In genomic region chr2:166691602-166692509, GRCm38 (mm10) we compare ENCODE assay signal across 9 mouse cellular contexts. TPM values are rescaled to one million over a fixed set of nuclear protein-coding genes. Genes with fewer than 3 reads are reported as not detected.
A peak's percentile ranks its signal among the peaks of the same experiment; 100 is the strongest.
DNase-seq lines count a peak whose midpoint lies in the region; TF ChIP-seq lines count a peak whose summit lies in the region.
"Had no signal": no experiment of that assay in that cellular context is flagged by ENCODE, and none has a peak within 500 bp of the region (broad histone marks: within the 10 kb centered on the region; RNA-seq: fewer than 3 reads in every experiment).

No protein-coding gene starts in this region.

- H3K4me3 ChIP-seq in gastrocnemius, adult 2 months: peak overlapping the region; percentile 24
- no peak overlapping the region for H3K4me3 ChIP-seq in left cerebral cortex, adult 2 months

- peak overlapping the region; percentile 69 for H3K27ac ChIP-seq in gastrocnemius, adult 2 months
- peak overlapping the region; percentile 78 for H3K27ac ChIP-seq in left cerebral cortex, adult 2 months
- H3K27ac ChIP-seq: kidney, postnatal 0 days had no signal

- no peak for TF ChIP-seq CTCF in gastrocnemius, adult 2 months (IDR thresholded peaks at IDR 0.05)
- no peak; the same call in 1 of the 2 replicates for TF ChIP-seq CTCF in left cerebral cortex, adult 2 months (IDR thresholded peaks at IDR 0.05)

- intact Hi-C loops in gastrocnemius, adult 2 months (cut with DNase I): no loop called here
- intact Hi-C loops in left cerebral cortex, adult 2 months (cut with DNase I): loop anchor here (2.0 kb wide), 1 partner anchor 21 kb away; the partner anchor contains the start of gene Prex1

- DNase-seq in Muller cell, postnatal 12 days (ENCODE audit: inconsistent ontology term): peak; percentile 89
- peak; percentile 49 for DNase-seq in cerebellum, adult 9-10 months
- peak; percentile 87 for DNase-seq in gastrocnemius, adult 2 months
- peak; percentile 26 to 69 for DNase-seq in left cerebral cortex, adult 2 months (ENCODE audit: extremely low spot score in 1 of 2, low spot score in 2 of 2)
- DNase-seq in right cerebral cortex, postnatal 14 days: peak; percentile 40
- no peak for DNase-seq in urinary bladder, adult 18-20 months (ENCODE audit: low spot score in 2 of 2)
- DNase-seq in thymus, postnatal 14 days: no peak
- no peak for DNase-seq in spleen, adult 12 weeks (ENCODE audit: low spot score)

RNA-seq across cellular contexts. Expression of gene Prex1, which starts 21.8 kb away (rescaled TPM):
- 1 to 10 TPM; 3.0 to 5.2 TPM for total RNA-seq in gastrocnemius, adult 2 months (2021)
- total RNA-seq in left cerebral cortex, adult 2 months (2021): 100 to 1,000 TPM; 110 to 115 TPM

Comparison
In these comparisons a context has a peak if more than half of its experiments do, and no peak if none do; other contexts are left out.
1. DNase-seq: peak in Muller cell, postnatal 12 days (single experiment), cerebellum, adult 9-10 months (single experiment), gastrocnemius, adult 2 months (single experiment), left cerebral cortex, adult 2 months (2 of 2) and right cerebral cortex, postnatal 14 days (single experiment); none in urinary bladder, adult 18-20 months (0 of 2), thymus, postnatal 14 days (single experiment) and spleen, adult 12 weeks (single experiment).
2. RNA of gene Prex1, which starts 21.8 kb away (total RNA-seq): 110 to 115 TPM in left cerebral cortex, adult 2 months; 3.0 to 5.2 TPM in gastrocnemius, adult 2 months; every median in the first group is over 10 times any median in the second.